Mouse (Mus musculus) gastrocnemius, postnatal 36 days (tissue): ENCODE data around the gene Prmt9. TPM values are rescaled to one million over a fixed set of nuclear protein-coding genes. Genes with fewer than 3 reads are reported as not detected.

Experiments used
- DNase-seq, 2 experiments: peaks; one replicate each; pipeline ENCODE4 v3.0.0; 2022
- intact Hi-C: fragments of 180-260 bp; cut with DNase I; formaldehyde crosslinking; loops from one replicate; pipeline ENCODE4 v1.15.1; 2025
- total RNA-seq, 2 experiments: library from RNA; stranded (reverse); gene quantifications; 2 replicates each; pipeline ENCODE4 v1.2.3; 2021

The Prmt9 gene
- total RNA-seq, 2 experiments from 2014 or later = 7.4 to 8.5 TPM

- DNase-seq = no peak
- intact Hi-C loops = loop anchor here (1.0 kb wide), 1 partner anchor 374 kb away; no protein-coding TSS in a partner anchor
Observed at GRCm38 (mm10) chr8:77630691-77631090, 81.5 kb downstream of the Prmt9 start.

Other genes with a start within 250 kb of the Prmt9 start
- gene Arhgap10, start 31.4 kb upstream of the Prmt9 start, total RNA-seq = 10 to 100 TPM; 48.3 to 52.2 TPM
- gene Tmem184c, start 61.3 kb downstream of the Prmt9 start, total RNA-seq = 1 to 10 TPM; 9.1 to 9.2 TPM
- gene Ednra, start 175.1 kb downstream of the Prmt9 start, total RNA-seq = 1 to 10 TPM; 1.7 to 1.9 TPM